Mouse (Mus musculus) ES-E14 (cell line): Measurements from ENCODE around the gene Hmgxb4.

ENCODE experiments used
- CHD2 ChIP-seq: IDR thresholded peaks from 2 replicates; pipeline ENCODE4 v1.6.1; 2014; ENCODE audit warnings: mild to moderate bottlenecking, low read depth, low read length, inconsistent platforms
- ZNF384 ChIP-seq: IDR thresholded peaks from 2 replicates; pipeline ENCODE4 v1.6.1; 2012; ENCODE audit warnings: low read depth, low read length, inconsistent platforms

DNA sequence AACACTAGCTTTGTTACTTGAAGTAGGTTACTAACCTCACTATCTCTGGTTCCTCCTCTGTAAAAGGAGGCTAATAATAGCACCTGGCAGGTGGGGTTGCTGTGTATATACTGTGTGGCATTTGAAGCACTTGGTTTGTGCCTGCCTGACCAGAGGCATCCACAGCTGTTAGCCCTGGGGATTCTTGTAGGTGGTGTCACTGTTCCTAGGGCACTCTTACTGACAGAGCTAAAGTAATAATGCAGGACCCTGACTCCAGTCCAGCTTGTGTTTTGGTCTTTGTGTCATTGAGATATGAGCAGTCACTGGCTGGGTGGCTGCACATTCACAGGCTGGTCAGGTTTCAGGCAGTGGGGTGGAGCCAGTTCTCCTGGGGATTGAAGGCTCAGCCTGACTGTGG is 45.3 kb downstream of the Hmgxb4 start:
- no peak for TF ChIP-seq ZNF384
- TF ChIP-seq CHD2: no peak
